Mouse (Mus musculus) ES-Bruce4 (cell line): ENCODE measurements around the gene Kcnc3.

Experiments used
- CTCF ChIP-seq: IDR thresholded peaks from one replicate; pipeline ENCODE4 v1.8.1; 2011; ENCODE audit warnings: low read depth, low read length
- EP300 ChIP-seq: IDR thresholded peaks from 2 replicates; pipeline ENCODE4 v1.6.1; 2011; ENCODE audit warnings: low read depth, low read length; ENCODE audit not compliant: insufficient read depth
- POLR2A ChIP-seq: IDR thresholded peaks from one replicate; pipeline ENCODE4 v1.8.1; 2011; ENCODE audit warnings: low read length; ENCODE audit not compliant: insufficient read depth

- TF ChIP-seq CTCF = no peak
- no peak for TF ChIP-seq EP300
- TF ChIP-seq POLR2A = no peak
These were observed 24.8 kb downstream of the Kcnc3 start for GRCm38 (mm10) chr7:44615309-44615708.
